Mouse (Mus musculus) thymus, postnatal 25 days (tissue): ENCODE data around the gene Ltbp3.

Source experiments
- DNase-seq: peaks from one replicate; pipeline ENCODE4 v3.0.0; 2022

Ltbp3 gene

DNA sequence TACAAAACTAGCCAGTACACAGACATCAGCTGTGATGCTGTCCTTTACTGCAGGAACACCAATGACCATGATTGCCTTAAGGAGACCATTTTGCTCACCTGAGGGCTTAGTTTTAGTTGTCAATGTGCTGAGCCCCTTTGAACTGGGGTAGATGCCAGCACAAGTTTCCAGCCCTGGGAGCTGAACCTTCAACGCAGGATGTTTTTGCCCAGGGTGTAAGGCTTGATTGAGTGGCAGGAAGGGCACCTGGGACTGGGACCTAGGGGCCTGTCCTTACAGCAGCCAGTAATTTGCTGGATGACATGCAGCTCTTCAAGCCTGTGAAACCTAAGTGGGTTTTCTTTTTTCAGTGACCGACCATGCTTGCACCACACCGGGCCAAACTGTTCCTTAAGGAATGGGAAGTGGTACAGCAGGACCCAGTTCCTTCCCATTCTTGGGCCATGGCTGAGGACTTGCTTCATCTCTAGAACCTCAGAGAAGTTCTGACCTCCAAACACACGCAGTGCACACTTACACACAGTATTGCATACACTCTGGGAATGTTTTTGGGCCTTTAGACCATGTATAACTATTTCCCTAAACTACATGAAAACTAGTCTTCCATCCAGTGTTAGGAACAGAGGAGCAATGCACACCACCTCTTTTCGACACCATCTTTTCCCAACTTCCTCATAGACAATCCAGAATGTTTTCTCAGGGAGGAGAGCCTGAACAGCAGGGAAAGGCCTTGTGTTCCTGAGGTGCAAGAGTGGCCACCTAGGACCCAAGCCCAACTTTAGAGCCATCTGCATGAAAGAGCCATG, 54.3 kb downstream of the Ltbp3 start:
- no peak for DNase-seq

GRCm38 (mm10) chr19:5795668-5796572, 55.2 kb downstream of the Ltbp3 start:
- DNase-seq: no peak

DNA sequence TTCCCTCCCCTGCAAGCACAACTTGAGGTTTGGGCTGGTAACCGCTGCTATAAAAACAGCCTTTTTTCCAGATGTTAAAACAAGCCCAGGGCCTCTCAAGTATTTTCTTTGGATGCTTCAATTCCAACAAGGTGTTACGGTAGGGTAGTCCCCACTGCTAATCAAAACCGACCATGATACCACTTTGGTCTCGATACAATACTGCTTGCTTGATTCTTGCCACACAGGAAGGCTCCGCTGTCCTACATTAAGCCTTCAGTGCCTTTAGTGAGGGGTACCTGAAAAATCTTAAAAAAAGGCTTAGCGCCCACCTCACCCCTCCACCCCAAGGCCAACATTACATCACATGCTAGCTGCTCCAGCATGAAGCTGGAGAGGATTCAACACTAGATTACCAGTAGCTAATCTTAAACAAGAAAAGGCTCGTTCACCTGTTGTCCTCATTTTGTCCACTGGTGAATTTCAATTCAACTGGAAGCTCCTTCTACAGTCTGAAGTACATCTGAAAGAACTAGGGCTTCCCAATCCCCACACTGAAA, 55.9 kb downstream of the Ltbp3 start:
- no peak for DNase-seq

- no peak for DNase-seq
Observed at GRCm38 (mm10) chr19:5797381-5798111, 56.8 kb downstream of the Ltbp3 start.

DNA sequence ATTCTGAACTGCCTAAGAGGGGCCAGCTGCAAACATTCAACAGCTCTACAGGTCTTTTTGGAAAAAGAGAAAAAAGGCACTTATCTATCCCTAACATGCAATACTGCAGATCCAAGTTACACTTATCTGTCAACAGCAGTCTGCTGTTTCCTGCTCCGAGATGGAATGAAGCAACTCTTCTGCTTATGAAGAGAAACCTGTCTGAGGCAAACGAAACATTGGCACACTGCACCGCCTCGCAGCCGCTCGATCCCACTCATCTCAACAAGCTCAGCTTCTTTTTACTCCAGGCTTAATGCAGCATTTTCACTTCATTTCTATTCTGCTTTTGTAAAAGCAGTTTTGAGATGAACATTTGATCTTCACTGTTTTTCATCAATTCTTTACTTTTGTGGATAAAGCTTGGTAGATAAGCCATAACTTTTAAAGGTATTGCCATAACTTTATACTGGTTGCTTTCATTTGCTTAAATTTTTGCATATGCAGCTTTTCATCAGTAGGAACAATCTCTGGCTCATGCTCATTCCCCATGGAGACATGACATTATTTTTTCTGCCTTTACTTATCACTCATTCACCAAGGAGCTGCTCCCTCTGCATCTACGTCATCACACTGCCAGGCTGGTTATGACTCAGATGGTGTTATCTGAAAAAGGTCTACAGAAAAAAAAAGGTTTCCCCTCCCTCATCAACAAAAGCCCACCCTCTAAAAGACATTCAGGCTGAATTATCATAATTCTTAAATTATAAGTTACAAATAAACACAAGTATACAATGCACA, 58.2 kb downstream of the Ltbp3 start:
- DNase-seq: no peak

GRCm38 (mm10) chr19:5799566-5800349, 59.1 kb downstream of the Ltbp3 start:
- DNase-seq: no peak

GRCm38 (mm10) chr19:5800350-5800631, 59.6 kb downstream of the Ltbp3 start:
- DNase-seq: no peak

GRCm38 (mm10) chr19:5800632-5801431, 60.1 kb downstream of the Ltbp3 start:
- DNase-seq: peak; percentile 42

DNA sequence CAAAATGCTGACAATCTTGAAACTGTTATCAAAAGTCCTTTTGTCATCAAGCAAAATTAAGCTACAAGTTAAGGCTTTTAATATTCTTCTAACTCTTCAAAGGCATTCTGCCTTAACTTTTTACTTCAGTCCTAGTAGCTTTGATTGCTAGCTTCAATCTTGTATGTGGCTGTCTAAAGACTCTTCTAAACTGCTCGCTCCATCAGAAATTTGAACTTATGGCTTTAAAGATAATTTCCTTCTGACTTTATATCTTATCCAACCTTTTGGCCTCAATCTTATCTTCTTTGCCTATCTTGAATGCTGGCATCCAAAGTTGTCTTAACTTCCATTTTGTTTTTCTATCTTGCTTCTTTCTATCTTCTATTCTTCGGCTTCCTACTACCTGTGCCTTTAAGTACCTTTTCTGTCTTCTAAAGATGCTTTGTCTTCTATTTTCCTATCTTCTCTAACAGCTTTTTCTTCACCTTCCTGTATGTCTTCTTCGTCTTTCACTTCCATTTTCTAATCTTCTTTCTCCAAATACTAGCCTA, 60.8 kb downstream of the Ltbp3 start:
- DNase-seq: no peak

DNA sequence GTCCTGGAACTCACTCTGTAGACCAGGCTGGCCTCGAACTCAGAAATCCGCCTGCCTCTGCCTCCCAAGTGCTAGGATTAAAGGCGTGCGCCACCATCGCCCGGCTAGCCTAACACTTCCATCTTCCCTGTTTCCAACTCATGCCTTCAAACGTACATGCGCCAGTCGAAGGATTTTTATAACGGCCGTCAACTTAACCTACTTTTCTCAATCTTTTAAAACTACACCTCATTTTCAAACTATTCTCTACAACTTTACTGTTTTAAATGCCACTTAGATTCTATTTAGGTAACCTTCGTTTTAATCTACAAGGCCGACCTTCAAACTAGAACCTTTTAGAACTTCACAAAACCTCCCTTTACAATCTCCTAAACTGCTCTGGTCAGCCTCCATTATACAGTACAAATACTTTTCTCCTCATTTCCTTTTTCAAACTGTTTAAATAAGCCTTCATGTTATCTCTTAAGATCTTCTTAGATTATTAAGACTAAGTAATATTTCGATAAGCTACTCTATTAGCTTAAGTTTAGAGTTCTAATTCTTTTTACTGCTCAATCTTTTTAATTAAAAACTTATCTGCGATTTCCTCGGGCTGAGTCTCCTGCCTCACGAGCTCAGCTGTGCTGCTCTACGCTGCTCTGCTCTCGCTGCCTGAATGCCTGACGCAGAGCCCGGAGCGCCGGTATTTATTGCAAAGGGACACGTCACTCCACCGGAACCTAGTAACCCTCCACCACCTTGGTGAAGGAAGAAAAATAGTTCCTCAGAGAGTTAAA, 61.5 kb downstream of the Ltbp3 start:
- DNase-seq: peak; percentile 97

GRCm38 (mm10) chr19:5802787-5803040, 62.0 kb downstream of the Ltbp3 start:
- DNase-seq: no peak

DNA sequence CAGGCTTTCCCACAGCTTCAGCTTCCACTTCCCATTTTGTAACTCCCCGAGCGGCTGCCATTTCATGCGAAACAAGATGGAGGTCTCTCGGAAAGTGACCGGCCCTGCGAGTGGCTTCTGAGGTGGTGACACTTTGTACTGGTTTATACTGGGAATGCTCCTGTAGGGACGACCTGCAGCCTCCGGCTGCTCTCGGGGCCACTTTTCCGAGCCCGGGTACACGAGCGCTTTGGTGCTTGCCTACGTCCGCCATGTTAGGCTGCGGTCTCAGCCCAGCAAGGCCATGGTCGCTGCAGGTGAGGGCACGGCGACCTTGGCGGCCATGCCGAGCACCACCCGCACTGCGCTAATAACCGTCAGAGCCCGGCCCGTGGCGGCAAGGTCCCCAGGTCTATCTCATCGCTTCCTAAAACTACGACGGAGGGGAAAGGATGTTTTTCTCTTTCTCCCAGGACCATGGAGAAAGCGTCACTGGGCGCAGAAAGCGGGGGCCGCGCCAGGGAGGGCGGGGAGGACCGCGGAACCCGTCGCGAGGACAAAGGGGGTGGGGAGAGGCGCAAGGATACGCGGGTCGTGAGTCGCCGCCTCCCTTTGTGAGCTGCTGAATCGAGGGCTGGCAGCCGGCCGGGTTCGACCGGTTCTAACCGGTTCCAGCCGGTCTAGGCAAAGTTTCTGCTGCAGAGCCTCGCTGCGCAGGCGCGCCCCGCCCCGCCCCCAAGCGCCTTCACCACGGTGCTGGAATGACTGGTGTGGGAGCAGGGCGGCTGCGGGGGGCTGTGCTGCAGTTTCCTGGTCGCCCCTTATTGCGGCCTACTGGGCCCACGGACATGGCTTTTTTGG, 62.6 kb downstream of the Ltbp3 start:
- peak; percentile 100 for DNase-seq

GRCm38 (mm10) chr19:5803881-5804279, 63.2 kb downstream of the Ltbp3 start:
- DNase-seq: no peak

DNA sequence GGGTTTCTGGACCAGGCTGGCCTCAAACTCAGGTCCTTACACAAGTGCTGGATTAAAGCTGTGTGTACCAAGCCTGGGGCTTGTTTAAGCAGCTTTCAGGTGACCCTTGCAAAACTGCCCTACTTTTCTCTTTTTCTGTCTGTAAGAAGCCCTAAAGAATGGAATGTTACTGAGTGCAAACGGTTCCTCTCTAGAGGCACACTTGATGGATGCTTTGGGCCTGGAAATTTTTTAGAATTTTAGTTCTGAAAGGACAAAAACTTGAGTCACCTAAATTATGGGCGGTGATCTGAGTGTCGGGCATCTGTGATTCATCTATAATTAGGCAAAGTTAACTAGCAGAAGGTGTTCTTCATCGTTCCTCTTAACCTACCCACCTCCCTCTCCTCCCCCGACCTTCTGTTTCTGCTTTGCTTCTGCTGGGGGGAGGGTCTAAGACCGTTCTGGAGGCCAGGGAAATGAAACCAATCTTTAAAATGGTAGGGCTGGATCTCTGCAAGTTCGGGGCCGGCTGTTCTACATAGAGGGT, 63.7 kb downstream of the Ltbp3 start:
- peak; percentile 57 for DNase-seq

DNA sequence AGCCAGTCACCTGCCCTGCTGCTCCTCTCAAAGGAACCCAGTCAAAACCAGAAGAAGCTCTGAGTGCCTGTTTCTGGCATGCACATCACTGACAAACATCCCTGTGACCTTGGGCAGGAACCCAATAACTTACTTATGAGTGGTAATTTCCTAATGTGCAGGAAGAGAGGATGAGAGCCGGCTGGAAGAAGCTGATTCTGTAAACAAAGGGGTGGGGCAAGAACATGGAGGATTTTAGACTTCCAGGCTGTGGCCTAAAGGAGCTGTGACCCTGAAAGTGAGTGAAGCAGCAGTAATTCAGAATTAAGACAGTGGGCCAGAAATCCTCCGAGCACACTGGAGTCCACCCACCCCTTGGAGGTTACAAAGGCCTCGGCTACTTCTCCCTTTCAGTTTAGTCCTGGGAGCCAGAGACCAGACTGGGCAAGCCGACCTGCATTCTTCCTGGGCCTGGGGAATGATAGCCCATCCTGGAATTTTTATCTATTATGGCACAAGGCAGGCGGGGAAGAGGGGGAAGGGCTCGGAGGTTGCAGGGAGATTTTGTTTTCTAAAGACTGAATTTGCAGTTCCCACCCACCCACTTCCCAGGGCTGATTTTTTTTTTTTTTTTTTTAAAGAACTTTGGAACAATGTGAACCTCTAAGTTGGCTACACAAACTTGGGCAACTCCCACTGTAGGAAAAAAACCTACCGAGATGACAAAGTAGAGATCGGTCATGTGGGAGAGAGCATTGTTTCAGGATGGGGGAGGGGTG, 65.5 kb downstream of the Ltbp3 start:
- DNase-seq: no peak

DNA sequence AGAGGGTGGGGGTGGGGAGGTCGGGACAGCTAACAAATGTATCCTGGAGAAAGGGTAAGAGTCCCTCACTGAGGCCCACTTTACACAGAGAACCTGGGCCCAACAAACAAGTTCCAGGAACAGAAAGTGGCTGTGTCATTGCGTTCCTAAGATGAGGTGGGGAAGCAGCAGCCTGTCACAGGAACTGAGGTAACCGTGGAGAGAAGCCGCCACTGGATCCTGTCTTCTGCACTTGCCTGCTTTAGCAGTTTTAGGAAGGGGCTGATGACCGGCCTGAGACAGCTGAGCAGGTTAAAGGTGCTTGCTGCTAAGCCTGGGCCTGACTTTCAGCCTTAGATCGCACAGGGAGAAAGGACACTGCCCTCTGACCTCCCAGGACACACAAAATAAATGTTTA, 66.1 kb downstream of the Ltbp3 start:
- no peak for DNase-seq

GRCm38 (mm10) chr19:5807740-5808139, 67.0 kb downstream of the Ltbp3 start:
- DNase-seq: no peak
